Mouse (Mus musculus): ENCODE results near the gene Prr36. TPM values are rescaled to one million over a fixed set of nuclear protein-coding genes. Genes with fewer than 3 reads are reported as not detected.

Gene Prr36
- total and polyA plus RNA-seq, 3 experiments: 0.08 to 0.58 TPM; not detected in 1

GRCm38 (mm10) chr8:4213210-4214005, 3.9 kb downstream of the Prr36 start:
- peaks cover 2 to 15% of the 10 kb centered on the region in 2 experiments; a peak in 3 of 4 replicates for H3K4me1 ChIP-seq (ENCODE audit: control insufficient read depth in 1 of 2, insufficient read depth in 2 of 2, low read length in 2 of 2)
- no peaks in the 10 kb centered on the region; a peak in 1 of 4 replicates for H3K36me3 ChIP-seq (ENCODE audit: control insufficient read depth in 1 of 2, insufficient read depth in 2 of 2, low read length in 2 of 2)
- H3K79me2 ChIP-seq (ENCODE audit: control insufficient read depth, insufficient read depth, low read length, poor library complexity): no peaks in the 10 kb centered on the region
- H3K27ac ChIP-seq (ENCODE audit: control insufficient read depth, low read depth, low read length): peak overlapping the region; percentile 51
- peak; percentile 88 for DNase-seq (ENCODE audit: low read depth, low spot score)
- H3K27me3 ChIP-seq (ENCODE audit: control insufficient read depth in 1 of 2, insufficient read depth in 2 of 2, low read length in 2 of 2): no peaks in the 10 kb centered on the region
- TF ChIP-seq TCF12 (IDR thresholded peaks at IDR 0.05; ENCODE audit: low read depth, low read length) (0 out of 2 replicates have a peak, but pooled peaks have one; percentile 13), MYB (IDR thresholded peaks at IDR 0.05; ENCODE audit: low read depth, low read length) (no peak), BHLHE40 (IDR thresholded peaks at IDR 0.05; ENCODE audit: borderline replicate concordance, low read depth, low read length) (no peak), ELF1 (IDR thresholded peaks at IDR 0.05; ENCODE audit: low read depth, low read length) (no peak), MYC (IDR thresholded peaks at IDR 0.05; ENCODE audit: low read depth, low read length) (no peak), MAX (IDR thresholded peaks at IDR 0.05; ENCODE audit: low read length) (0 out of 2 replicates have a peak, but pooled peaks have one; percentile 31), HCFC1 (IDR thresholded peaks at IDR 0.05; ENCODE audit: low read depth, low read length) (0 out of 2 replicates have a peak, but pooled peaks have one; percentile 4), ZC3H11A (IDR thresholded peaks at IDR 0.05; ENCODE audit: low read depth, low read length) (no peak), MEF2A (IDR thresholded peaks at IDR 0.05; ENCODE audit: extremely low read depth, insufficient replicate concordance, low read depth, low read length, poor library complexity, severe bottlenecking) (no peak), JUND (IDR thresholded peaks at IDR 0.05; ENCODE audit: low read depth, low read length) (no peak), POLR2AphosphoS2 (IDR thresholded peaks at IDR 0.05; ENCODE audit: low read length) (no peak), MXI1 (IDR thresholded peaks at IDR 0.05; ENCODE audit: low read depth, low read length) (peak; percentile 87), CHD2 (IDR thresholded peaks at IDR 0.05; ENCODE audit: low read length) (no peak), UBTF (IDR thresholded peaks at IDR 0.05; ENCODE audit: borderline replicate concordance, insufficient read depth, low read depth, low read length) (no peak), E2F4 (IDR thresholded peaks at IDR 0.05; ENCODE audit: borderline replicate concordance, low read depth, low read length) (no peak), GABPA (IDR thresholded peaks at IDR 0.05; ENCODE audit: low read depth, low read length) (no peak), NELFE (IDR thresholded peaks at IDR 0.05; ENCODE audit: low read depth, low read length) (peak; percentile 44), TBP (IDR thresholded peaks at IDR 0.05; ENCODE audit: low read depth, low read length) (no peak), POLR2A (IDR thresholded peaks at IDR 0.05; ENCODE audit: control insufficient read depth in 1 of 2, insufficient read depth in 1 of 2, low read depth in 1 of 2, low read length in 2 of 2, poor library complexity in 1 of 2) (no peak; a peak in 1 of 4 replicates), ZKSCAN1 (IDR thresholded peaks at IDR 0.05; ENCODE audit: low read depth, low read length) (no peak), EP300 (IDR thresholded peaks at IDR 0.05; ENCODE audit: low read depth in 1 of 2, low read length in 2 of 2) (no peak), POLR2AphosphoS5 (IDR thresholded peaks at IDR 0.05; ENCODE audit: borderline replicate concordance, low read depth, low read length) (no peak), MAZ (IDR thresholded peaks at IDR 0.05; ENCODE audit: low read depth, low read length) (no peak; the same call in 1 of the 2 replicates), TAL1 (IDR thresholded peaks at IDR 0.05; ENCODE audit: low read length) (no peak), NRF1 (IDR thresholded peaks at IDR 0.05; ENCODE audit: insufficient read depth, low read depth, low read length, poor library complexity, severe bottlenecking) (no peak), GATA1 (IDR thresholded peaks at IDR 0.05; ENCODE audit: low read depth, low read length) (no peak), KAT2A (conservative IDR thresholded peaks at IDR 0.05; ENCODE audit: low read depth, low read length) (no peak), SIN3A (IDR thresholded peaks at IDR 0.05; ENCODE audit: low read length) (no peak), SMC3 (IDR thresholded peaks at IDR 0.05; ENCODE audit: low read depth, low read length) (no peak), RAD21 (IDR thresholded peaks at IDR 0.05; ENCODE audit: low read depth, low read length) (no peak), CHD1 (IDR thresholded peaks at IDR 0.05; ENCODE audit: low read depth, low read length) (no peak), ETS1 (IDR thresholded peaks at IDR 0.05; ENCODE audit: low read depth, low read length) (no peak), ZNF384 (IDR thresholded peaks at IDR 0.05; ENCODE audit: low read depth, low read length) (no peak), USF1 (IDR thresholded peaks at IDR 0.05; ENCODE audit: low read depth, low read length) (no peak), MAFK (IDR thresholded peaks at IDR 0.05; ENCODE audit: borderline replicate concordance, low read depth, low read length) (no peak), RCOR1 (IDR thresholded peaks at IDR 0.05; ENCODE audit: low read depth, low read length) (no peak)
- no peaks in the 10 kb centered on the region for H3K9me3 ChIP-seq (replicated peaks; ENCODE audit: insufficient read depth, low read length)
- H3K9ac ChIP-seq (ENCODE audit: control insufficient read depth, low read depth, low read length, poor library complexity, severe bottlenecking): peak overlapping the region; percentile 64
- peak overlapping the region; percentile 60 to 88 for H3K4me3 ChIP-seq (ENCODE audit: control insufficient read depth in 1 of 2, insufficient read depth in 1 of 2, low read depth in 2 of 2, low read length in 2 of 2)

Data from MEL (cell line).